ENCODE assay signal across 7 mouse cellular contexts in the genomic region with DNA sequence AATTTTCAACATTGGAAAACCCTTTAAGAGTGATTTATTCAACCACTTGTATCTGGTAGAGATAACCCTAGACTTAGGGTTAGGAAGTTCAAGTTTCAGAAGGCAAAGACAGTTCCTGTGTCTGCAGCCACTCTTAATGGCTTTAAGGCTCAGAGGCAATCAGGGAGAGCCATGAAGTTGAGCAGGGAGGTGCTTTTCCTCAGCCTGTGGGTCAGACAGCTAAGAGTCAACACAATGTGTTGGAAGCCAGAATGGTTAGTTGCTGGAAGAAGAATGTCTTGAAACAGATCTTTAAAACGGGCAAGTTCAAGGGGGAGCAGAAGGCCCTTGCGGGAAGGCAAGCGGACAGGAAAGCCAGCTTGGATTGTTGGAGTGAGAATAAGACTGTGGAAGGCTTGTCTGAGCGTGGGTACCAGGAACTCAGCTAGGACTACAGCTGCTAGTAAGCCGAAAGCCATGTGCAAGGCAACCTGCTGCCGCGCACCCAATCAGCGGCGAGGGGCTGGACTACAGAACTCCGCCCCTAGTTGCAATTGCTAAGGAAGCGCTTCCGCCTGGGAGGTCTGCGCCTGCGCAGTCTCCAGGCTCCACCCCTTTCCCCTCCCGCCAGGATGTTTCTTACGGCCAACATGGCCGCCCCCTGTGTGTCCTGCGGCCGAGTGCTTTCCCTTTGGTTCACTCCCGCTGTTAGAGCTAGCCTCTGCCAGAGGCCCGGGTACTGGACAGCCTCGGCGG. TPM values are rescaled to one million over a fixed set of nuclear protein-coding genes. Genes with fewer than 3 reads are reported as not detected.
DNase-seq lines count a peak whose midpoint lies in the region; ATAC-seq lines count a peak whose summit lies in the region.

Gene Mrps9 (plus strand): TSS at position 571 of the 735 bp plus-strand sequence.

- ATAC-seq in embryonic facial prominence, embryonic 11.5 days (replicated peaks; ENCODE audit: insufficient number of reproducible peaks, low FRiP score, low TSS enrichment, low read depth): peak; percentile 98
- ATAC-seq in granulocyte monocyte progenitor cell, adult 5-6 weeks (replicated peaks; ENCODE audit: poor library complexity, severe bottlenecking): peak; percentile 99
- peak; percentile 100 for ATAC-seq in midbrain, embryonic 13.5 days

- H3K36me3 ChIP-seq in embryonic facial prominence, embryonic 11.5 days (replicated peaks; ENCODE audit: control insufficient read depth, insufficient read depth, low read depth, low read length): no peaks in the 10 kb centered on the region
- H3K36me3 ChIP-seq in limb, embryonic 10.5 days: no peaks in the 10 kb centered on the region
- no peaks in the 10 kb centered on the region for H3K36me3 ChIP-seq in midbrain, embryonic 13.5 days

- 0 out of 2 replicates have a peak within 1 kb of the TSS, but pooled peaks have one; percentile 10 for H3K27ac ChIP-seq in embryonic facial prominence, embryonic 11.5 days (replicated peaks; ENCODE audit: low read depth, low read length)
- H3K27ac ChIP-seq in limb, embryonic 10.5 days: peak within 1 kb of the TSS; percentile 89
- H3K27ac ChIP-seq in midbrain, embryonic 13.5 days: peak within 1 kb of the TSS; percentile 60; the same call in 1 of the 2 replicates

- no peaks in the 10 kb centered on the region for H3K4me1 ChIP-seq in embryonic facial prominence, embryonic 11.5 days (ENCODE audit: control insufficient read depth, insufficient read depth, low read length)
- H3K4me1 ChIP-seq in limb, embryonic 10.5 days: peaks cover 14% of the 10 kb centered on the region
- peaks cover 11% of the 10 kb centered on the region for H3K4me1 ChIP-seq in midbrain, embryonic 13.5 days (replicated peaks)

- H3K9me3 ChIP-seq in embryonic facial prominence, embryonic 11.5 days (replicated peaks; ENCODE audit: control insufficient read depth, low read length): no peaks in the 10 kb centered on the region
- no peaks in the 10 kb centered on the region for H3K9me3 ChIP-seq in limb, embryonic 10.5 days (replicated peaks)
- H3K9me3 ChIP-seq in midbrain, embryonic 13.5 days: no peaks in the 10 kb centered on the region

- under 1% methylated on average over 23 of the region's 23 CpGs for WGBS in embryonic facial prominence, embryonic 11.5 days
- under 1% methylated on average over 23 of the region's 23 CpGs for WGBS in limb, embryonic 10.5 days
- WGBS in midbrain, embryonic 13.5 days: under 1% methylated on average over 23 of the region's 23 CpGs

- H3K27me3 ChIP-seq in embryonic facial prominence, embryonic 11.5 days (ENCODE audit: control insufficient read depth, insufficient read depth, low read length): no peaks in the 10 kb centered on the region
- no peaks in the 10 kb centered on the region for H3K27me3 ChIP-seq in limb, embryonic 10.5 days (ENCODE audit: low read depth, poor library complexity, severe bottlenecking)
- H3K27me3 ChIP-seq in midbrain, embryonic 13.5 days: no peaks in the 10 kb centered on the region

- peak within 1 kb of the TSS; percentile 93 for H3K4me3 ChIP-seq in embryonic facial prominence, embryonic 11.5 days (ENCODE audit: low read depth, low read length)
- H3K4me3 ChIP-seq in limb, embryonic 10.5 days: peak within 1 kb of the TSS; percentile 93
- peak within 1 kb of the TSS; percentile 77 for H3K4me3 ChIP-seq in midbrain, embryonic 13.5 days (replicated peaks)

- H3K9ac ChIP-seq in embryonic facial prominence, embryonic 11.5 days (replicated peaks; ENCODE audit: low read length): peak within 1 kb of the TSS; percentile 62
- H3K9ac ChIP-seq in midbrain, embryonic 13.5 days (replicated peaks): peak within 1 kb of the TSS; percentile 80

- H3K4me2 ChIP-seq in embryonic facial prominence, embryonic 11.5 days (ENCODE audit: low read depth, low read length): peak within 1 kb of the TSS; percentile 74
- H3K4me2 ChIP-seq in midbrain, embryonic 13.5 days (replicated peaks): peak within 1 kb of the TSS; percentile 72

- DNase-seq in adrenal gland, postnatal 14 days: peak; percentile 98
- DNase-seq in embryonic facial prominence, embryonic 11.5 days (ENCODE audit: low spot score): peak; percentile 98
- DNase-seq in kidney, adult 11 months: peak; percentile 97
- peak; percentile 96 for DNase-seq in limb, embryonic 10.5 days (ENCODE audit: low spot score)
- DNase-seq in spleen, adult 12 weeks (ENCODE audit: low spot score): peak; percentile 96

RNA-seq across cellular contexts. Expression of gene Mrps9, which starts in this region (rescaled TPM):
- total RNA-seq in adrenal gland, postnatal 14 days (2021): 75.3 and 83.3 TPM in 2 replicates
- polyA plus RNA-seq in embryonic facial prominence, embryonic 11.5 days (2014; fragmentation: Nextera tagmentation; extraction: Ambion mirVana): 60.0 and 63.1 TPM in 2 replicates
- 77.7 and 91.8 TPM in 2 replicates for total RNA-seq in granulocyte monocyte progenitor cell, adult 5-6 weeks (2014; fragmentation: Nextera tagmentation)
- total RNA-seq in granulocyte monocyte progenitor cell, adult 5-6 weeks (2017): 83.1 and 85.3 TPM in 2 replicates
- polyA plus RNA-seq in limb, embryonic 10.5 days (2016; fragmentation: Nextera tagmentation; extraction: Ambion mirVana): 57.6 and 60.8 TPM in 2 replicates
- polyA plus RNA-seq in midbrain, embryonic 13.5 days (2015; fragmentation: Nextera tagmentation; extraction: Ambion mirVana): 40.7 and 42.2 TPM in 2 replicates

Comparison
In these comparisons a context has a peak if more than half of its experiments do, and no peak if none do; other contexts are left out.
1. Peak in every context shown above with its lines: DNase-seq, ATAC-seq, H3K4me3 ChIP-seq and H3K27ac ChIP-seq.
2. H3K27ac ChIP-seq: peak in every context shown above with its lines; median percentile 89 in limb, embryonic 10.5 days; 60 in midbrain, embryonic 13.5 days; 10 in embryonic facial prominence, embryonic 11.5 days.